Mouse (Mus musculus): Measurements from ENCODE around the gene Homer2.

Homer2 gene

GRCm38 (mm10) chr7:81707471-81708140 lies at the start of gene Homer2:
Homer2 (minus strand) TSS chr7:81707527.
- no peak for DNase-seq (ENCODE audit: extremely low spot score, low read depth, low spot score)

- DNase-seq (ENCODE audit: extremely low spot score, low read depth, low spot score) = no peak
These were observed 40.6 kb upstream of the Homer2 start for GRCm38 (mm10) chr7:81747956-81748355.

GRCm38 (mm10) chr7:81744145-81744544 lies 36.8 kb upstream of the Homer2 start:
- no peak for DNase-seq (ENCODE audit: extremely low spot score, low read depth, low spot score)

GRCm38 (mm10) chr7:81740010-81740409 lies 32.7 kb upstream of the Homer2 start:
- no peak for DNase-seq (ENCODE audit: extremely low spot score, low read depth, low spot score)

GRCm38 (mm10) chr7:81738720-81739385 lies 31.5 kb upstream of the Homer2 start:
- DNase-seq (ENCODE audit: extremely low spot score, low read depth, low spot score) = no peak

GRCm38 (mm10) chr7:81735300-81736048 lies 28.1 kb upstream of the Homer2 start:
- DNase-seq (ENCODE audit: extremely low spot score, low read depth, low spot score) = no peak

- DNase-seq (ENCODE audit: extremely low spot score, low read depth, low spot score) = no peak
These were observed 25.1 kb upstream of the Homer2 start for GRCm38 (mm10) chr7:81732183-81733089.

GRCm38 (mm10) chr7:81731181-81731651 lies 23.9 kb upstream of the Homer2 start:
- DNase-seq (ENCODE audit: extremely low spot score, low read depth, low spot score) = no peak

GRCm38 (mm10) chr7:81729787-81730186 lies 22.5 kb upstream of the Homer2 start:
- no peak for DNase-seq (ENCODE audit: extremely low spot score, low read depth, low spot score)

GRCm38 (mm10) chr7:81727716-81728115 lies 20.4 kb upstream of the Homer2 start:
- DNase-seq (ENCODE audit: extremely low spot score, low read depth, low spot score) = no peak

GRCm38 (mm10) chr7:81726728-81727005 lies 19.3 kb upstream of the Homer2 start:
- DNase-seq (ENCODE audit: extremely low spot score, low read depth, low spot score) = peak; percentile 91

GRCm38 (mm10) chr7:81725986-81726727 lies 18.8 kb upstream of the Homer2 start:
- no peak for DNase-seq (ENCODE audit: extremely low spot score, low read depth, low spot score)

- DNase-seq (ENCODE audit: extremely low spot score, low read depth, low spot score) = no peak
These were observed 16.5 kb upstream of the Homer2 start for GRCm38 (mm10) chr7:81723851-81724250.

GRCm38 (mm10) chr7:81721271-81721670 lies 13.9 kb upstream of the Homer2 start:
- DNase-seq (ENCODE audit: extremely low spot score, low read depth, low spot score) = no peak

GRCm38 (mm10) chr7:81719216-81719661 lies 11.9 kb upstream of the Homer2 start:
- no peak for DNase-seq (ENCODE audit: extremely low spot score, low read depth, low spot score)

- DNase-seq (ENCODE audit: extremely low spot score, low read depth, low spot score) = no peak
These were observed 11.3 kb upstream of the Homer2 start for GRCm38 (mm10) chr7:81718657-81719056.

- DNase-seq (ENCODE audit: extremely low spot score, low read depth, low spot score) = no peak
These were observed 2.8 kb upstream of the Homer2 start for GRCm38 (mm10) chr7:81710166-81710565.

GRCm38 (mm10) chr7:81708165-81708564 lies 838 bp upstream of the Homer2 start:
- no peak for DNase-seq (ENCODE audit: extremely low spot score, low read depth, low spot score)

- DNase-seq (ENCODE audit: extremely low spot score, low read depth, low spot score) = no peak
These were observed 623 bp downstream of the Homer2 start for GRCm38 (mm10) chr7:81706416-81707391.
